Mouse (Mus musculus): ENCODE results near the gene Pkm.

Gene Pkm

GRCm38 (mm10) chr9:59706850-59707825 is 51.0 kb downstream of the Pkm start:
- no peak for DNase-seq (ENCODE audit: low spot score in 2 of 2)

GRCm38 (mm10) chr9:59709225-59709624 is 53.1 kb downstream of the Pkm start:
- DNase-seq (ENCODE audit: low spot score in 2 of 2) = no peak

GRCm38 (mm10) chr9:59716275-59716898 is 60.2 kb downstream of the Pkm start:
- DNase-seq (ENCODE audit: low spot score in 2 of 2) = no peak

- DNase-seq (ENCODE audit: low spot score in 2 of 2) = no peak
Measured at GRCm38 (mm10) chr9:59718237-59718636, 62.1 kb downstream of the Pkm start.

GRCm38 (mm10) chr9:59721144-59721543 is 65.0 kb downstream of the Pkm start:
- no peak for DNase-seq (ENCODE audit: low spot score in 2 of 2)

GRCm38 (mm10) chr9:59723096-59723657 is 67.0 kb downstream of the Pkm start:
- peak; percentile 65 to 85 for DNase-seq (ENCODE audit: low spot score in 2 of 2)

- DNase-seq (ENCODE audit: low spot score in 2 of 2) = peak; percentile 30 to 48
Measured at GRCm38 (mm10) chr9:59723791-59724442, 67.7 kb downstream of the Pkm start.

GRCm38 (mm10) chr9:59725515-59725914 is 69.3 kb downstream of the Pkm start:
- DNase-seq (ENCODE audit: low spot score in 2 of 2) = no peak

- DNase-seq (ENCODE audit: low spot score in 2 of 2) = no peak
Measured at GRCm38 (mm10) chr9:59727569-59728286, 71.6 kb downstream of the Pkm start.
